Mouse (Mus musculus): Measurements from ENCODE around the gene Wdr91.
A peak's percentile ranks its signal among the peaks of the same experiment; 100 is the strongest.

The Wdr91 gene

GRCm38 (mm10) chr6:34879101-34879740 lies 31.5 kb downstream of the Wdr91 start:
- DNase-seq (ENCODE audit: low read depth, low spot score), result no peak

GRCm38 (mm10) chr6:34877509-34878321 lies 33.0 kb downstream of the Wdr91 start, which contains the start of gene Cyren:
TSS of gene Cyren (minus strand) at chr6:34878060.
- peak; percentile 96 for DNase-seq (ENCODE audit: low read depth, low spot score)

GRCm38 (mm10) chr6:34876835-34877156 lies 33.9 kb downstream of the Wdr91 start:
- no peak for DNase-seq (ENCODE audit: low read depth, low spot score)

GRCm38 (mm10) chr6:34875966-34876834 lies 34.5 kb downstream of the Wdr91 start:
- no peak for DNase-seq (ENCODE audit: low read depth, low spot score)

- DNase-seq (ENCODE audit: low read depth, low spot score), result peak; percentile 65
Observed at GRCm38 (mm10) chr6:34875268-34875761, 35.4 kb downstream of the Wdr91 start.

GRCm38 (mm10) chr6:34874101-34874921 lies 36.4 kb downstream of the Wdr91 start:
- peak; percentile 66 for DNase-seq (ENCODE audit: low read depth, low spot score)

- DNase-seq (ENCODE audit: low read depth, low spot score), result no peak
Observed at GRCm38 (mm10) chr6:34872871-34873270, 37.8 kb downstream of the Wdr91 start.

GRCm38 (mm10) chr6:34871929-34872328 lies 38.7 kb downstream of the Wdr91 start:
- DNase-seq (ENCODE audit: low read depth, low spot score), result peak; percentile 30

- DNase-seq (ENCODE audit: low read depth, low spot score), result no peak
Observed at GRCm38 (mm10) chr6:34870724-34871123, 40.0 kb downstream of the Wdr91 start.

GRCm38 (mm10) chr6:34870136-34870535 lies 40.5 kb downstream of the Wdr91 start:
- DNase-seq (ENCODE audit: low read depth, low spot score), result no peak

- DNase-seq (ENCODE audit: low read depth, low spot score), result no peak
Observed at GRCm38 (mm10) chr6:34869225-34869915, 41.3 kb downstream of the Wdr91 start.

GRCm38 (mm10) chr6:34868507-34869217 lies 42.0 kb downstream of the Wdr91 start:
- DNase-seq (ENCODE audit: low read depth, low spot score), result no peak

GRCm38 (mm10) chr6:34867995-34868350 lies 42.7 kb downstream of the Wdr91 start:
- no peak for DNase-seq (ENCODE audit: low read depth, low spot score)

- no peak for DNase-seq (ENCODE audit: low read depth, low spot score)
Observed at GRCm38 (mm10) chr6:34867301-34867994, 43.2 kb downstream of the Wdr91 start.

GRCm38 (mm10) chr6:34866786-34867185 lies 43.9 kb downstream of the Wdr91 start:
- no peak for DNase-seq (ENCODE audit: low read depth, low spot score)

- no peak for DNase-seq (ENCODE audit: low read depth, low spot score)
Observed at GRCm38 (mm10) chr6:34865711-34866593, 44.7 kb downstream of the Wdr91 start.

GRCm38 (mm10) chr6:34865213-34865612 lies 45.5 kb downstream of the Wdr91 start:
- no peak for DNase-seq (ENCODE audit: low read depth, low spot score)

GRCm38 (mm10) chr6:34863786-34864514 lies 46.7 kb downstream of the Wdr91 start:
- DNase-seq (ENCODE audit: low read depth, low spot score), result no peak
